Mouse (Mus musculus): Measurements from ENCODE around the gene Grik3. TPM values are rescaled to one million over a fixed set of nuclear protein-coding genes. Genes with fewer than 3 reads are reported as not detected.

Grik3 gene
- polyA plus RNA-seq, 1 experiment from 2014 or later: 1.1 TPM

- H3K9me3 ChIP-seq: no peaks in the 10 kb centered on the region
- H3K4me3 ChIP-seq: no peak overlapping the region
- peaks cover 68% of the 10 kb centered on the region for H3K4me1 ChIP-seq (replicated peaks)
- H3K27me3 ChIP-seq (ENCODE audit: insufficient read depth, poor library complexity, severe bottlenecking): no peaks in the 10 kb centered on the region
- no peaks in the 10 kb centered on the region for H3K36me3 ChIP-seq
- DNase-seq (ENCODE audit: low spot score): no peak
- H3K27ac ChIP-seq: peak overlapping the region; percentile 31; the same call in 1 of the 2 replicates
- WGBS: 81% methylated on average over 10 of the region's 10 CpGs
Measured at GRCm38 (mm10) chr4:125563579-125563978, 73.1 kb downstream of the Grik3 start.

- no peak overlapping the region for H3K4me3 ChIP-seq
- no peaks in the 10 kb centered on the region for H3K9me3 ChIP-seq
- H3K27ac ChIP-seq: peak overlapping the region; percentile 41
- no peaks in the 10 kb centered on the region for H3K36me3 ChIP-seq
- no peak for DNase-seq (ENCODE audit: low spot score)
- peaks cover 73% of the 10 kb centered on the region for H3K4me1 ChIP-seq (replicated peaks)
- 48% methylated on average over 17 of the region's 17 CpGs for WGBS
- H3K27me3 ChIP-seq (ENCODE audit: insufficient read depth, poor library complexity, severe bottlenecking): peaks cover 5% of the 10 kb centered on the region
Measured at GRCm38 (mm10) chr4:125564008-125564710, 73.7 kb downstream of the Grik3 start.

GRCm38 (mm10) chr4:125565711-125566439 lies 75.4 kb downstream of the Grik3 start:
- no peak for DNase-seq (ENCODE audit: low spot score)
- Histone ChIP-seq H3K9me3 (no peaks in the 10 kb centered on the region), H3K27me3 (ENCODE audit: insufficient read depth, poor library complexity, severe bottlenecking) (peaks cover 9% of the 10 kb centered on the region), H3K4me3 (no peak overlapping the region), H3K4me1 (replicated peaks) (peaks cover 69% of the 10 kb centered on the region), H3K36me3 (no peaks in the 10 kb centered on the region), H3K27ac (peak overlapping the region; percentile 36)
- 47% methylated on average over 8 of the region's 8 CpGs for WGBS

GRCm38 (mm10) chr4:125568210-125568609 lies 77.7 kb downstream of the Grik3 start:
- H3K4me3 ChIP-seq: no peak overlapping the region
- H3K36me3 ChIP-seq: no peaks in the 10 kb centered on the region
- 91% methylated on average over 6 of the region's 6 CpGs for WGBS
- no peaks in the 10 kb centered on the region for H3K9me3 ChIP-seq
- DNase-seq (ENCODE audit: low spot score): no peak
- H3K27ac ChIP-seq: no peak overlapping the region
- H3K27me3 ChIP-seq (ENCODE audit: insufficient read depth, poor library complexity, severe bottlenecking): peaks cover 19% of the 10 kb centered on the region
- peaks cover 78% of the 10 kb centered on the region for H3K4me1 ChIP-seq (replicated peaks)

GRCm38 (mm10) chr4:125571651-125572311 lies 81.3 kb downstream of the Grik3 start:
- H3K36me3 ChIP-seq: no peaks in the 10 kb centered on the region
- peaks cover 34% of the 10 kb centered on the region for H3K27me3 ChIP-seq (ENCODE audit: insufficient read depth, poor library complexity, severe bottlenecking)
- no peak overlapping the region for H3K4me3 ChIP-seq
- peaks cover 49% of the 10 kb centered on the region for H3K4me1 ChIP-seq (replicated peaks)
- H3K27ac ChIP-seq: peak overlapping the region; percentile 1; the same call in 1 of the 2 replicates
- no peak for DNase-seq (ENCODE audit: low spot score)
- 36% methylated on average over 12 of the region's 12 CpGs for WGBS
- H3K9me3 ChIP-seq: no peaks in the 10 kb centered on the region

GRCm38 (mm10) chr4:125572312-125572663 lies 81.8 kb downstream of the Grik3 start:
- no peak overlapping the region for H3K4me3 ChIP-seq
- no peaks in the 10 kb centered on the region for H3K9me3 ChIP-seq
- WGBS: 2% methylated on average over 5 of the region's 5 CpGs
- no peak for DNase-seq (ENCODE audit: low spot score)
- H3K27ac ChIP-seq: 0 out of 2 replicates have a peak overlapping the region, but pooled peaks have one; percentile 1
- H3K27me3 ChIP-seq (ENCODE audit: insufficient read depth, poor library complexity, severe bottlenecking): peaks cover 34% of the 10 kb centered on the region
- peaks cover 49% of the 10 kb centered on the region for H3K4me1 ChIP-seq (replicated peaks)
- H3K36me3 ChIP-seq: no peaks in the 10 kb centered on the region

GRCm38 (mm10) chr4:125573000-125573399 lies 82.5 kb downstream of the Grik3 start:
- DNase-seq (ENCODE audit: low spot score): no peak
- no peaks in the 10 kb centered on the region for H3K36me3 ChIP-seq
- peaks cover 34% of the 10 kb centered on the region for H3K27me3 ChIP-seq (ENCODE audit: insufficient read depth, poor library complexity, severe bottlenecking)
- peaks cover 47% of the 10 kb centered on the region for H3K4me1 ChIP-seq (replicated peaks)
- WGBS: 44% methylated on average over 5 of the region's 5 CpGs
- no peak overlapping the region for H3K27ac ChIP-seq
- H3K9me3 ChIP-seq: no peaks in the 10 kb centered on the region
- no peak overlapping the region for H3K4me3 ChIP-seq

GRCm38 (mm10) chr4:125573951-125574675 lies 83.6 kb downstream of the Grik3 start:
- no peaks in the 10 kb centered on the region for H3K36me3 ChIP-seq
- WGBS: 32% methylated on average over 11 of the region's 11 CpGs
- no peaks in the 10 kb centered on the region for H3K9me3 ChIP-seq
- H3K27me3 ChIP-seq (ENCODE audit: insufficient read depth, poor library complexity, severe bottlenecking): peaks cover 30% of the 10 kb centered on the region
- H3K4me1 ChIP-seq (replicated peaks): peaks cover 46% of the 10 kb centered on the region
- no peak overlapping the region for H3K27ac ChIP-seq
- DNase-seq (ENCODE audit: low spot score): no peak
- H3K4me3 ChIP-seq: no peak overlapping the region

- H3K4me1 ChIP-seq (replicated peaks): peaks cover 28% of the 10 kb centered on the region
- 47% methylated on average over 5 of the region's 5 CpGs for WGBS
- H3K9me3 ChIP-seq: no peaks in the 10 kb centered on the region
- H3K36me3 ChIP-seq: no peaks in the 10 kb centered on the region
- H3K4me3 ChIP-seq: no peak overlapping the region
- no peak overlapping the region for H3K27ac ChIP-seq
- no peak for DNase-seq (ENCODE audit: low spot score)
- H3K27me3 ChIP-seq (ENCODE audit: insufficient read depth, poor library complexity, severe bottlenecking): peaks cover 2% of the 10 kb centered on the region; the same call in 1 of the 2 replicates
Measured at GRCm38 (mm10) chr4:125580336-125580735, 89.8 kb downstream of the Grik3 start.

- peaks cover 18% of the 10 kb centered on the region for H3K27me3 ChIP-seq (ENCODE audit: insufficient read depth, poor library complexity, severe bottlenecking)
- H3K36me3 ChIP-seq: no peaks in the 10 kb centered on the region
- no peak overlapping the region for H3K4me3 ChIP-seq
- H3K9me3 ChIP-seq: no peaks in the 10 kb centered on the region
- peaks cover 43% of the 10 kb centered on the region for H3K4me1 ChIP-seq (replicated peaks)
- DNase-seq (ENCODE audit: low spot score): no peak
- WGBS: 88% methylated on average over 9 of the region's 9 CpGs
- no peak overlapping the region for H3K27ac ChIP-seq
Measured at GRCm38 (mm10) chr4:125583272-125583671, 92.8 kb downstream of the Grik3 start.

GRCm38 (mm10) chr4:125583935-125584334 lies 93.4 kb downstream of the Grik3 start:
- H3K4me3 ChIP-seq: no peak overlapping the region
- peaks cover 44% of the 10 kb centered on the region for H3K4me1 ChIP-seq (replicated peaks)
- 87% methylated on average over 4 of the region's 4 CpGs for WGBS
- peaks cover 25% of the 10 kb centered on the region for H3K27me3 ChIP-seq (ENCODE audit: insufficient read depth, poor library complexity, severe bottlenecking)
- H3K9me3 ChIP-seq: no peaks in the 10 kb centered on the region
- no peak overlapping the region for H3K27ac ChIP-seq
- no peak for DNase-seq (ENCODE audit: low spot score)
- no peaks in the 10 kb centered on the region for H3K36me3 ChIP-seq

- H3K4me3 ChIP-seq: no peak overlapping the region
- peaks cover 43% of the 10 kb centered on the region for H3K4me1 ChIP-seq (replicated peaks)
- H3K27ac ChIP-seq: no peak overlapping the region
- 81% methylated on average over 3 of the region's 3 CpGs for WGBS
- H3K36me3 ChIP-seq: no peaks in the 10 kb centered on the region
- no peaks in the 10 kb centered on the region for H3K9me3 ChIP-seq
- peaks cover 32% of the 10 kb centered on the region for H3K27me3 ChIP-seq (ENCODE audit: insufficient read depth, poor library complexity, severe bottlenecking)
- no peak for DNase-seq (ENCODE audit: low spot score)
Measured at GRCm38 (mm10) chr4:125584676-125585075, 94.2 kb downstream of the Grik3 start.
